Mouse (Mus musculus) kidney, postnatal 4 days (tissue): ENCODE measurements at regions not wholly inside any gene's neighbourhood (a gene's known extent, or its start where the extent isn't known, plus 50 kb on each side); places are given as distances from the start of the nearest gene placed in this dataset.

ENCODE experiments used
- DNase-seq, 2 experiments: peaks; one replicate each; pipeline ENCODE4 v3.0.0; 2021; ENCODE audit warnings: mixed read lengths in 2 of 2

DNA sequence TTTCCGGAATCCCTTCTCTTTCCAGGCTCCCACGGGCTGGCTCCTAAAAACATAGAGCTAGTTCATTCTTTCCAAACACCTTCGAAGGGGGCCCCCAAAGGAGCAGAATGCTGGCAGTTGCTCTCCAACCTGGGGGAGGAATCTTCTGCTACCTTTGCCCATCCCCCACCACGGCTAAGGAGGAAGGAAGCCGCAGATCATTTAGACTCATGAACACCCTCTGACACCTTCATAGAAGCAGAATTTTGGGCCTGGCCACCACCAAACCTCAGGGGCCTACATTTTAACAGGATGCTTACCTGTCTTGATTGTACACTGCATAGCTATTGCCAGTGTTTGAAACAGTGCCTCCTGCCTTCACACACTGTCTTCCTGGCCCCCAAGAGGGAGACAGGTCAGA, 369.3 kb upstream of the Jarid2 start:
- DNase-seq, result no peak

DNA sequence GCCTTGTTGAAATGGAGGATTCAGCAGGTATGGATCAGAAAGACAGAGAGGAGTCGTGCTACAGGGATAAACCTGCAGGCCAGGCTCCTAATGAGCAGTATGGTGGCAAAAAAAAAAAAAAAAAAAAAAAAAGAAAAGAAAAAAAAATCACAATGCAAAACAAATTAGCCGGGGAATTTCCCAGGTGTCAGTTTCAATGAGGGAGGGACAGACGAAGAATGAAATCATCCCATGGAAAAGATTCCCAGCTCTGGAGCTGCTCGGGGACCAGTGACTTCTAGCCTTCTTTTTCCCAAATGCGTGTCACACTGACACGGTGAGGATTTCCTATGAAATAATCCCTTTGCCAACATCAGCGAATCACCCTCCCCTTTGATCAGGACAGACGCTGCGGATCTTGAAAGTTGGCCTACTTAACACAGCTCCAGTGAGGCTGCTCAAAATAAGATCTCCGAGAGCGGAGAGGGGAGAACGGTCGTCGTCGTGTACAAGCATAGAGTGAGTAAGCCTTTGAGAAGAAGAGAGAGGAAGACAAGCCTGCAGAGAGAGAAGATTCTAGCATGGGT, 368.5 kb upstream of the Jarid2 start:
- DNase-seq, result no peak

DNA sequence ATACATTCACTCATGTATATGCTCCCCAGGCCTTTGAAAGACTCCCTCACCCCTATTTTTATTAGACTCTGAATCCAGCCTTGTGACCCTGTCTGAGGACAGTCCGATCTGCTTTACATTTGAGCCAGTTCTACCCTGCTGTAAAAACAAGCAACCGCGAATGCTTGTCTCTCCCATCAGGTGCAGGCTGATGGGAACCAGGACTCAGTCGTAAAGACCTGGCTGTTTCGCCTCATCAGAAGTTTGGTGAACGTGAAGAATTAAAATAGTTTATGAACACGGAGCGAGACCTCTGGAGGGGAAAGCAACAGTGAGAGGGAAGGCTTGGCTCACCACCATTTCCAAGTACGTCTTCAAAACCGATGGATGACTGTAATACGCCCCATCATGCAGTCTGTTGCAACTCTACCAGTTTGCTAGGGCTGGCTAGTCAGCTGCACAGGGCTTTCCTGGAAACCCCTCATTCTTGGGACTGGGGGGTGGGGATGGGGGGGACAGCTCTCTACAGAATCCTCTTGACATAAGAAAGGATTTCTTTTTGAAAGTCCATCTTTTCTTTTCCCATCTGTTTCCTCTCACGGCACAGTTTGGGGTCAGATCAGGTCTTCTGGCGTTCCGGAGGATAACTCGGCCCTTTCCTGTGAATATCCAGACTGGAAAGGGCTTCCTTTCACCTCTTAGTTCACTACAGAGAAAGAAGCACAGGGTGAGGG, 366.8 kb upstream of the Jarid2 start:
- peak; percentile 42 to 52 for DNase-seq

DNA sequence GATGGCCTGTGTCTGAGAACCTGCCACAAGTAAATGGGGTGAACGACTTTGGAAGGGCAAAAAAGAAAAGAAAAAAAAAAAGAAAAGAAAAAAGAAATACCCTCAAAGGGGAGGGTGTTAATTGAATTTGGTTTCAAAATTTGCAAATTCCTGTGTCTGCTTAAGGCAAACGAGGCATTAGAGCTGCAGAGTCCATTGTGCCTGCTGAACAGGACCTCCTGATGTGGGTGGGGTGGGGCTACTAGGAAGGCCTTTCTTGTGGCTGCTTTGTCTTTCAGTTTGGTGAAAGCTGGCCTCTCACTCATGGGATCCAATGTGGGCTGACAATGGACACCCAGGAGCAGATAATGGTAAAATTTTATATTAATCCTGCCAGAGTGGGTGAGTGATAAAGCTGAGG, 366.3 kb upstream of the Jarid2 start:
- no peak for DNase-seq

DNA sequence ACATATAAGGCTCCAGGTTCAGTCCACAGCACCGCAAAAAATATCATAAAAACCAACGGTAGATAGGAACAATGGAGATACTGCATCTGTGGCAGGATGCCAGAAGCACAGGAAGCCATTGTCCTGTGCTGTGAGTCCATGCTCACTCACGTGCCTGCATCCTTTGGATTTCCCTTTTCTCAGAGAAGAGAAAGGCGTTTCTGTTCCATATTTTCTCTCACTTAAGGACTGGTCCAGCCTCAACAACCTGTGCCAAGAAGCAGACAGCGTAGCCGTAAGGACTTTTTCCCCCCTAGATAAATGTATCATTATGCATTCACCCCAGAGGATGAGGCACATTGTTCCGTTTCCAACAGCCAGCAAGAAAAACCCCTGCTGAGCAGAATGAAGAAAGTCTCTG, 360.0 kb upstream of the Jarid2 start:
- peak in 1 of 2 experiments; percentile 21 for DNase-seq

DNA sequence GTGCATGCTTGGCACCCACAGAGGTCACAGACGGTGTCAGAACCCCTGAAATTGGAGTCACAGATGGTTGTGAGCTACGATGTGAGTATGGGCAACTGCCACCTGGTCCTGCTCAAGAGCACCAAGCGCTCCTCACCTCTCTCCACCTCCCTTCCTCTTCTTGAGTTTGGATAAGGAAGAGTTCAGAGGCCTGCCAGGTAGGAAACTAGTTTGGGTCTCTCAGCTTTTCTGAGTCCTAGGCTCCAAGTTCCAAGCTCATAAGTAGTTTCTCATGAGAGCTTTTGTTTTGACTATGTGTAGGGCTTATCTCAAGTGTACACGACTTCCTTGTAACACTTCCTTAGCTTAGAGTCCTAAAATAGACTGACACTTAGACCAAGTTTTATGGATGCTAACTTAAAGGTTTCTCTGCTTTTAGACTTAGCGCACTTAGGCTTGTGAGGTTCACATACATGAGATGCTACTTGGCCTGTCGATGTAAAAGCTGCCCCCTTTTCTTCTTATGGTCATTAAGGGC, 356.9 kb upstream of the Jarid2 start:
- no peak for DNase-seq

DNA sequence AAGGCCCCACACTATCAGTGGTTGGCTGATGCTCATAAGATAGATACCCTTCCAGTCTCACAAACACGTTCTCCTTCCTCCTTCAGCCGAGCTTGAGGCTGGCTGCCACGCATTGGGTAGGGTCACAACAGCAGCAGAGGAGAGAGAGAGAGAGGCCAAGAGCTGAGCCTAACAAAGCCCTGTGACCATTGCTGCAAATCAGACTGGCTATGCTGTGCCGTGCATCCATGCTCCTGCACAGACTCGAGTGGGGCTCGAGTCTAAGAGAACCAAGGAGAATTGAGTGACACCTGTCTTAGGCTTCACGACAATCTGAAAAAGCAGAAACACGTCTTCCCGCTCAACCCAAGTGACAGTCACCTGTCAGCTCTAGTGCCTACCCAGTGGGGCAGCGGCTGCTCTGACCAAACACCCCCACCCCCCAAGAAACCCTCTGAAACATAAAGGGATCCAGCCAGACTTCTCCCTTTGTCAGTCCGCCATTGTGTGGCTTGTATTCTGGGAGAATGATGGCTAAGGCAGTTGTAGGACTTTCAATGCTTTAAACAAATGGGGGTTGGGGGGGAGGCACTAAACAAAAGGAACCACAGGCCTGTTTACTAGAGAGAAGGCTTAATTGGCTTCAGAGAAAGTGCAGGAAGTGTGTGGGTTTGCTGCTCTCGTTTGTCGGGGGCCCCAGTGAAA, 353.7 kb upstream of the Jarid2 start:
- DNase-seq, result no peak

DNA sequence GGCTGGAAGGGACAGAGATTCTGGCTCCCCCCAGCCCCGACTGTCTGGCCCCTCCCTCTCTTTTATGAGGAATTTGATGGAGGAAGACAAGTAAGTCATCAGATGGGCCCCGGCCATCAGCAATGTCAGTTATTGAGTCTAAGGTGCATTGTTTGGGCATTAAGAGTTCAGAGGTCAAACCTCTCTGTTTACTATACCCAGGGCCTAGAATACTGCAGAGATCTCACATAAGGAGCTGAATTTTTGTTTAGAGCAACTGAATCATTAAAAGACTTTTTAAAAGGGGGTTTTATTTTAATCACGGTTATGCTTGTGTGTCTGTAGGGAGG, 353.1 kb upstream of the Jarid2 start:
- DNase-seq, result no peak

DNA sequence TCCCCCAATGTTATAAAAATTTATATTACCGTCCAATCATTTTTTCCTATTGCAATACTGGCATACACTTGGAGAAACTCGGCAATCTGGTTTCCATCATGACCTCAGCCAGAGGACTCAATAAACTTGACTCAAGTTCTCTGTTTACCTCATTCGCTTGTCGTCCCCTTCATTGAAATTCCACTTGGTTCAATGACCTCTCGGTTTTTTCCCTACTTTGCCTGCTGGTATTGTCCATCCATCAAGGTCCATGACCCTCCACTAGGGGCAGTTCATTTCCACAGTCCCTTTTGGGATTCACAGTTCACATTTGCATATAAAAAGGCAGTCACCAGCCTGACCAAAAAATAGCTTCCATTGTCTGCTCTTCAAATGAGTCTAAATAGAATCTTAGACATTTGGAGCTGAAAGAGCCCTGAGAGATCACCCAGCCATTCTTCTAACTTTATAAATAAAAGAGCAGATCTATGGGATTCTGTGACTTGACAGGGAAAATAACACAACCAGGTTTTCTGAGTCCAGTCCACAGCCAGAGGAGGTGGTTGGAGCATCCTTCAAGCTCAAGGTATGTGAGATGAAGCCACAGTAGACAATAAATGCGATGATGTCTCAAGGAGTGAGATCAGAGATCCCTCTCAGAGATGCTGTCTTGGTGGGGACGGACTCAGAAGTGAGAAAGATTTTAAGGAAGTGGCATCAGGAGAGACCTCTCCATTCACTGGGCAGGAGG, 347.4 kb upstream of the Jarid2 start:
- DNase-seq, result no peak

DNA sequence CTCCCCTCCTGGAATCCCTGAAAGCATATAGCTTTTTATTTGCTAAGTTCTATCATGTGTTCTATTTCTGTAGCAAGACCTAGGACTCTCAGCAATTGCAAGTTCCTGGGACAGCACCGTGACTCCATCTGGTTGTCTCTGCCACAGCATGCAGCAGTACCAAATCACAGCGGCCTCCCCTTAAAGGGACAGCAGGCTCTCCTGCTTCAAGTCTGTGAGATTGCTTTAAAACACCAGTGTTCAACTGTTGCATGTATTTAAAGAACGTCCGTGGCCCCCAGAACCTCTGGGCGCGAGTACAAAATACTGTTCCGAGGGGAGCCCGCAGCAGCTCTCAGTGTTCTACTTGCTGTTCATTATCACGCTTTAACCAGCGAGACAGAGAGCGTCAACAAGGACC, 346.0 kb upstream of the Jarid2 start:
- no peak for DNase-seq

DNA sequence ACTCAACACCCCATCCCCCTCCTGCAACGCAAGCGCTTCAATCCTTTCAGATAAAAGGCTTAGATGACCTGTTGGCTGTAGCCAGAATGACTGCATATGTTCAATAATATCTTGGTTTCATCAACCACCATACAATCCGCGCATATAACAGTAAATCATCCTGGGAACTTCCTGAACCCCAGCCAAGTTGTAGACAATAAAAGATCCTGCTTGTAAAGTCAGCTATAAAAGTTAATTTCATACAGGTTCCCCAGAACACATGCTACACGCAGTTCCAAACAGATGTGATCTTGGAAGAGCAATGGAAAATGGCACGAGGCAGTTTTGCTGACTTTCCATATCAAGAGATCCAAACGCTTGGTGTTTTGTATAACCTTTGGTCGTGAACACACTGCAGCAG, 342.5 kb upstream of the Jarid2 start:
- no peak for DNase-seq

DNA sequence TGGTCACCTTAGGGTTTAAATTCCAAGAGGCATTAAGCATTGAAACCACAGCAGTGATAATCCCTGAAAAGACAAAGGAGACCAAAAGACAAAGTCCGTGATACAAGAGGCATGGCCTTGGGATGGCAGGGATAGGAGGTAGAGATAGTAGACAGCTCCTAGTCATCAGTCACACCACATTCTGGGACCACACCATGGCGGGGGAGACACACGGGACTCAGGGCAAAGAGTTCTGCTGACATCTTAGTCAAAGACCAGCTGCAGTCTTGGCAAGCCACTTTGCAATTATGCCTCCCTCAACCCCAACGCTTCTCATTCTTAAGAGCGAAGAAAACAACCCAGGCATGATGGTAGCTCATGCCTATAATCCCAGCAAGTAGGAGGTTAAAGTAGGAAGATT, 339.6 kb upstream of the Jarid2 start:
- DNase-seq, result no peak

DNA sequence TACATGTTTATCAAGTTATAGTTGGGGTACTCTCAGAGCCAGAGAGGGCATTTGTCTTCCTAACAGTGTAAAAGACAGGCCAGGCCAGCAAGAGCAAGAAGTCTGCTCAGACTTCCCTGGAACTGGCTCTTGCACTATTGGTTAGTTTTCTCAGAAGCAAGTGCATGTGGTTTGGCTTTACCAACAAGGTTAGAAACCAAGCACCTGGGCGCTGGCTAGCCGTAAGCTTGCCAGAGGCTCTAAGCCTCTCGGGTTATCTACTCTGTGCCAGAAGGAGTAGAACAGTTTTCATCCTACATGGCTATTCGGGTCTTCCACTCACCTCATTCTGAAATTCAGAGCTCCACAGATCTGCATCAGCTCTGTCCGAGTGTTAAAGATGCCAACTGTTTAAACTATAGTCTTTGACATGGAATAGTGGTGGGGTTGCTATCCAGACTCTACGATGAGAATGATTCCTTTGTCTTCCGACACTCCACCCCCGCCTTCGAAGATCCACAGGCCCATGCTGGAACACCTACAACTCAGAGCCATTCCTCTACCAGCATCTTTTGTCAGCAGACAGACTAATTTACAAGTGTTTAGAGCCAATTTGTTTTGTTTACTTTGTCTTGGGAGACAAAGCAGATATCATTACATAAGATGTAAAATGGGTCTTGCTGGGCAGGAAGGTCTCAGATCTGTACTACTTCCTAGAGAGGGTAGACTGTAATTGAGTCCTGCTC, 338.4 kb upstream of the Jarid2 start:
- no peak for DNase-seq

DNA sequence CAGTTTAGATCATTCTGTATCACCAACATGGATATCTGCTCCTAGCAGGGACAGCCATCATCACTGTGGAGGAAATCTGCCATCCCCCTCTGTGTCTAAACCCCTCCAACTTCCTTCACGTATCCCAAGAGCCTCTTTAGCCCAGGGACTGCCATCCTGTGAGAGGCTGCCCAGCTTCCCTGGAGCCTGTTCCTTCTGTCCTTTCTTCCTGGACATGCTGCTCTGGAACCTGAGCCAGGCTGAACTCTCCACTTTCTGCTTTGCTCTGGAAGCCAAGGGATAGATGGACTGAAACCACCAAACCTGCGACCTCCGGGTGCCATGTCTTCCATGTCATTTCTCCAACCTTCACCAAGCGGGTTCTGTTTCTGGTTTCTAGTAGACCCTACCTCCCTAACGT, 335.3 kb upstream of the Jarid2 start:
- DNase-seq, result no peak

DNA sequence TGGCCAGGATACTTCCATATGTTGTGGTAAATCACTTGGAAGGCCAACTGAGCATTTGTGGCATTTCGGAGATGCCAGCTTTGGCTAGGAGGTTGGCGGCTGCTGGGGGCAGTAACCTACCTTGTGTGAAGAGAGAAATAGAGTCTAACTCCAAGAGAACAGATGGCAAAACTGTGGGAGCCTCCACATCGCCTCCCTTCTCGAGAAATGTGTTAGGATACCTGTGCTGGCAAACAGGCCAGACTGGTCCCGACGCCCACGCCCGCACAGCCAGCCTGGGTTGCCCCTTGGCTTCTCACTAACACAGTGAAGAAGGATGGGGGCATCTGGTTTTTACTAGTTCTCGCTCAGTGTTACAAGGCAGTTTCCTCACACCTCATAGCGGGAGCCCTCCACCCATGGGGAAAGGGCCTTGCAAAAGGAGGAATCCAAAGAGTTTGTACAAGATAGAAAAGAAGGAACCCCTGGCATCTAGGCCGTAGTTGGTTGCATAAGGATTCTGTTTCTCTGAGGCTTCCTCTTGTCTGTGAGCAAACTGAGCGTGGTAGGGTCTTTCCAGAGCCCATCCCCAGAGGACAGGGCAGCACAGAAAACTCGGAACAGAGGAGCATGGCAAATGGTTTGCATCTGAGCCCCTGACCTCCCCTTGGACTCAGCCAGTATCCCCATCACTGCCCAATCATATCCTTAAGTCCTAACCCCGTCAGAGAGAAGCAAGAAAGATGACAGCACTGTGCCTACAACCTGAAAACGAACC, 330.5 kb upstream of the Jarid2 start:
- no peak for DNase-seq

DNA sequence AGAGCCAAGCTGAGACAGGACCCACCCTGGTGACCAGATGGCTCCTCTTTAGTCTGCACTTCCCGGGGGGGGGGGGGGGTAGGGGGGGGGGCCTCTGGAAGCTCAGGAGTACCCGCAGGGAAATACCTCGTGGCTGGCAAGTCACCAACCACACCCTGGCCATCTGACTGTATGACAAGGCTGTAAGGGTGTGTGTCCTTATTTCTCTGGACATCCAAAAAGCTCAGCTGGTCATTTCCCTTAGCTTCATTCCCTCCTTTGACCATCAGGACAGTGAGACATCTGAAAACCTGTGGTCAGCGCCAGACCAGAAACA, 329.9 kb upstream of the Jarid2 start:
- no peak for DNase-seq

DNA sequence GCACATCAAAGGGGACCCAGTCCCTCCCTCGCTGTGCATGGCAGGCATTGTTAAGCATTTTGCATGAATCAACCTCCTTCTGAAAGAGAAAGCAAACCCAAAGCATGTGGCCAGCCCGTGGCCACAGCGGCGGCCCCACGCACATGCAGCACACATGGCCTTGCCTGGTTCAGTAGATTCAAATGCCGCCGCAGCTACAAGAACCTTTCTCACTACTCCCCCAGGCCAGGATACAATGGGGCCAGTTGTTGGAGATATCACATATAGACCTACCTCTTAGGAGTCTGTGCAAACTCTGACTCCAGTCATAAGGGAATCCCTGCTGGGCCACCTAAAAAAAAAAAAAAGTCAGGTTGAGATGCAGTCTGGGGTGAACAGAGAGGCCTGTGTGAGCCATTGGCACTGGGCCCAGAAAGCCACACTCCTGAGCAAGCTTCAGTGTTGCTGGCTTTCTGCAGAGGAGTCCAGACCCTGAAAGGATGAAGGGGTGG, 329.4 kb upstream of the Jarid2 start:
- no peak for DNase-seq

DNA sequence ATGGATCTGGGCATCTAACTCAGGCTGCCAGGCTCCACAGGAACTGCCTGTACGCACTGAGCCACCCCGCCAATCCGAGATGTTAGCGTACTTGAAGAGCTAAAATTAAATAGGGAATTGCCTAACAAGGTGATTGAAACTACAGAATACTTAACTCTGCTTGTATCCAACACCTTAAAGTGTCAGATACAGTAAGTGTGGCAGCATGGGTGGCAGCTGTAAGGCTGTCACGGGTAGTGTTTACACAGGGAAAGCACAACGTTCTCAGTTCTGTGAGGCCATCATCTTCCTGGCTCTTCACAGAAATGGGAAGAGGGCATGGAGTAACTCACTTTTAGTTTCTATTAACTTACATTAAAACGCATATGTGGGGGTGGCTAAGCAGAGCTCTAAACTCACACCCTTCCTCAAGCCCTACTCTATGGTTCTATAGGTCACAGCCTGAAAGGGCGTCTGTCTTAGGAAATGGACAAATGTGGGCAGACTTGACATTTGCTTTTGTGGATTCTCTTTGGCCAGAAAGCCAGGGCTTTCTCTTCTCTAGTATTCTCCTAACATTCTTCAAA, 325.2 kb upstream of the Jarid2 start:
- no peak for DNase-seq

DNA sequence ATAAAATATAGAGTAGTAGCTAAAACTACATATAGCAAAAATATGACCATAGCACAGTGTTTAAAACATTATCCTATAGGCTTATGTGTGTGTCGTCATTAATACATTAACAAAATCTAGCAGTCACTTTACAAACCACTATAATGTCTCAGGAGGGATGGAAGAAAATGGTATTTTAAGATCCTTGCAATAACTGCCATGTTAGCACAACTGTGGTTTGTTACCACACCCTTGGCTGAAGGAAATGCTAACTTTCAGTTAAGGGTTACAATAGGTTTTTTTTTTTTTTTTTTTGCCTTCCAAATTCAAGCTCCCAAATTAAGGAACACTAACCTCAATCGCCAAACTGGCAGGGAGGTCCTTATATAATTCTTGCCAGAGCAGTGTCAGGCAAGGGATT, 322.0 kb upstream of the Jarid2 start:
- DNase-seq, result no peak

DNA sequence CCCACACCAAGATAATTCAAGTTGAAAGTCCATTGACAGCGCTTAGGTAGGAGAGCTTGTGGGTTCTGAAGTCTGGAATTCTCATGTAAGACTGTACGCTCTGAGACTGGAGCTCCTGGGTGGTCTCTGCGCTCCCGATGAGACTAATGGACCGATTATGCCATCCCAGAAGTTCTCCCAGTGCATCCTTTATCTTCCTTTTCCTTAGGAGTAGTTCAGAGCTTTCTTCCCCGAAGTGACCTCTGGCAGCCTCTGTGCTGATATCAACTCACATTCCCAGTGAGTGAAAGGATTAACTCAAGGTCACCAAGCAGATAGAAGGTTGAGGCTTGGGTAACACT, 320.7 kb upstream of the Jarid2 start:
- no peak for DNase-seq

DNA sequence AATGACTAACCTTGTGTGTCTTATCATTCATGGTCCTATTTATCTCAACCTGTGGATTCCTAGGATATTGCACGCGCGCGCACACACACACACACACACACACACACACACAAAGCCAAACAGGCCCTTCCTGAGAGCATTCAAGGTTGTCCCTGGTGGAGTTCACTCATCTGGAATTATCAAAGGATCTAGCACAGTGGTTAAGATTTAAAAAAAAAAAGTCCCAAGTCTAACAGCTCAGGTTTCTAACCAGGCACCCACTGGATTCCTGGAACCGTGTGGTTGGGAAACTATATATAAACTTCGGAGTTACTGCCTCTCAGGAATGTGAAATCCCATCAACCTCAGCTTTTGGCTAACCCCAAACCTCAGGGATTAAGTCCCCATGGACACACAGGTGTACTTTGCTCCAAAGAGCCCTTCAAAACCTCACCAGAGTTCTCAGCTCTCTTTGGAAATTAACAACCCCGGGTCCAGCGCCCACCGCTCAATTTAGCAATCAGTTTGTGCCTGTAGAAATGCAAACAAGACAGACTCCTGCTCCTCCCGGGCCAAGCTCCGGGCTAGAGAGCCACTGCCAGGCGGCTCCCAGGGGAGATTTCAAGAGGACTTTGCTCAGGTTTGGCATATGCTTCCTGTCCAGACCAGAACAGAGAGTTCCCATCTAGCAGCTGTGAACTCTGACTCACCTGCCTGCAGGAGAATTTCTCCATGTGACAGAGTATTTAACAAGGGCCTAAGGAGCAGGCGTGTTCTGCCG, 320.1 kb upstream of the Jarid2 start:
- DNase-seq, result peak; percentile 55 to 74
